Mouse (Mus musculus): ENCODE measurements at regions not wholly inside any gene's neighbourhood (a gene's known extent, or its start where the extent isn't known, plus 50 kb on each side); places are given as distances from the start of the nearest gene placed in this dataset.

DNA sequence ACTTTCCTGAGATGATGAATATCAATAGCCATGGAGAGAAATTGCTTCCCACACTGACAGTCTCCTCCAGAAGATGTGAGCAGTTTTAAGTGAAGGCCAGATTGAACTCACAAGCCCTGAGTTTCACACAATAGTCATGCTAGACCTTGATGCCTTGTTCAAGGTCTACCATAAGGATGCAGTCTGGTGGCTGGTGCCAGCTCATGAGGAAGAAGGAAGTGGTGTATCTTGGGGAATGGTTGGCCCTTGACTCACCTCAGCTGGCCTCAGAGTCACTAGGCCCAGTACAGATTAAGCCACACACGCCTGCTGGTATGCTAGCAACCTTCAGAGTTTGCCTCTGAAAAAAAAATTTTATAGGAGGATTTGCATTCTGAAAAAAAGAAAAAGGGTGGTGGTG is 192.4 kb upstream of the Sox2 start:
- no peak for TF ChIP-seq CTCF (IDR thresholded peaks at IDR 0.05; ENCODE audit: control insufficient read depth, insufficient read depth, insufficient read length)
- TF ChIP-seq MAX (IDR thresholded peaks at IDR 0.05) = no peak
- TF ChIP-seq CEBPB (IDR thresholded peaks at IDR 0.05; ENCODE audit: low read depth) = no peak
